Mouse (Mus musculus): ENCODE results near the gene H2al1f.
"Not testable (repeated sequence)": the region's sequence is repeated elsewhere in the genome, so short reads cannot be mapped to it uniquely, and the experiment has no call there.

GRCm38 (mm10) chrX:11305355-11305754 is 9.6 kb upstream of the H2al1f start, which contains the start of gene H2al1c:
- TF ChIP-seq CTCF (IDR thresholded peaks at IDR 0.05; ENCODE audit: insufficient read depth, low read length); POLR2A (IDR thresholded peaks at IDR 0.05; ENCODE audit: borderline replicate concordance, extremely low read depth, low read depth, low read length): not testable (repeated sequence)

Data from lung, adult 2 months (tissue).